Mouse (Mus musculus) heart, embryonic 14.5 days (tissue): Measurements from ENCODE around the gene Htra2. TPM values are rescaled to one million over a fixed set of nuclear protein-coding genes. Genes with fewer than 3 reads are reported as not detected.
A peak's percentile ranks its signal among the peaks of the same experiment; 100 is the strongest.

Source experiments
- ATAC-seq: fragments of 200-750 bp; cut with Nextera tagmentation; 2 replicates; pipeline ENCODE4 v1.8.0; 2017; ENCODE audit warnings: low read depth, moderate TSS enrichment; ENCODE audit not compliant: insufficient number of reproducible peaks, insufficient read depth, low FRiP score
- H3K27ac ChIP-seq, 2 experiments: fragments of 200-500 bp in 1 of 2; fragments of 300-500 bp in 1 of 2; sonication (generic) in 1 of 2; replicated peaks in 1 of 2; 2 replicates each; pipeline ENCODE4 v1.5.1; 2012 to 2014; ENCODE audit warnings: low read depth in 2 of 2, low read length in 2 of 2, control low read depth in 1 of 2, mild to moderate bottlenecking in 1 of 2, mixed read lengths in 1 of 2; ENCODE audit not compliant: control insufficient read depth in 1 of 2, insufficient read depth in 1 of 2
- H3K27me3 ChIP-seq: fragments of 300-500 bp; sonication (generic); 2 replicates; pipeline ENCODE4 v1.6.1; 2014; ENCODE audit warnings: mild to moderate bottlenecking, low read length, control low read depth; ENCODE audit not compliant: control insufficient read depth, insufficient read depth
- H3K36me3 ChIP-seq: fragments of 300-500 bp; sonication (generic); 2 replicates; pipeline ENCODE4 v1.6.1; 2014; ENCODE audit warnings: mild to moderate bottlenecking, control low read depth, low read length, mixed read lengths; ENCODE audit not compliant: control insufficient read depth, insufficient read depth
- H3K4me1 ChIP-seq, 2 experiments: fragments of 200-500 bp in 1 of 2; fragments of 300-500 bp in 1 of 2; sonication (generic) in 1 of 2; 2 replicates each; pipeline ENCODE4 v1.6.1; 2012 to 2014; ENCODE audit warnings: low read length in 2 of 2, control low read depth in 1 of 2, mixed read lengths in 1 of 2; ENCODE audit not compliant: control insufficient read depth in 2 of 2, insufficient read depth in 2 of 2
- H3K4me2 ChIP-seq: fragments of 300-500 bp; sonication (generic); 2 replicates; pipeline ENCODE4 v1.6.1; 2014; ENCODE audit warnings: mild to moderate bottlenecking, low read length
- H3K4me3 ChIP-seq, 2 experiments: fragments of 200-500 bp in 1 of 2; fragments of 300-500 bp in 1 of 2; sonication (generic) in 1 of 2; 2 replicates each; pipeline ENCODE4 v1.5.1; 2012 to 2014; ENCODE audit warnings: low read length in 2 of 2, mild to moderate bottlenecking in 2 of 2, control low read depth in 1 of 2, low read depth in 1 of 2, moderate library complexity in 1 of 2; ENCODE audit not compliant: control insufficient read depth in 1 of 2, insufficient read depth in 1 of 2
- H3K9ac ChIP-seq: fragments of 300-500 bp; sonication (generic); 2 replicates; pipeline ENCODE4 v1.6.1; 2014; ENCODE audit warnings: mild to moderate bottlenecking, low read length
- H3K9me3 ChIP-seq: fragments of 300-500 bp; sonication (generic); 2 replicates; pipeline ENCODE4 v1.6.1; 2016; ENCODE audit warnings: low read length, control low read depth; ENCODE audit not compliant: control insufficient read depth
- WGBS: fragments of 180-500 bp; shearing (Covaris S2); extraction: QIAGEN DNeasy Blood & Tissue Kit; methylation state at CpG from one replicate; pipeline ENCODE4 v1.1.7; 2014; 5-methylcytosine and 5-hydroxymethylcytosine counted together
- polyA plus RNA-seq: library from polyadenylated mRNA; unstranded; fragments of >200 nt; fragmentation: Nextera tagmentation; extraction: Ambion mirVana; gene quantifications from 2 replicates; pipeline ENCODE4 v1.2.1, GENCODE M21; 2014

Htra2 gene
- polyA plus RNA-seq, 1 experiment from 2014 or later = 47.6 TPM

GRCm38 (mm10) chr6:83053136-83053960, 1.7 kb downstream of the Htra2 start:
- 1% methylated on average over 26 of the region's 26 CpGs for WGBS
- Histone ChIP-seq H3K36me3 (peaks cover 42% of the 10 kb centered on the region), H3K4me2 (peak overlapping the region; percentile 84), H3K4me1 (peaks cover 9 to 21% of the 10 kb centered on the region in 2 experiments), H3K9me3 (no peaks in the 10 kb centered on the region), H3K4me3 (peak overlapping the region; percentile 78 to 97), H3K27me3 (0 out of 2 replicates have a peak, but pooled peaks cover 2% of the 10 kb centered on the region), H3K27ac (peak overlapping the region; percentile 25 to 88), H3K9ac (peak overlapping the region; percentile 97)
- ATAC-seq = no peak

GRCm38 (mm10) chr6:83049367-83049766, 5.7 kb downstream of the Htra2 start:
- Histone ChIP-seq H3K9me3 (no peaks in the 10 kb centered on the region), H3K4me3 (no peak overlapping the region), H3K27me3 (0 out of 2 replicates have a peak, but pooled peaks cover 5% of the 10 kb centered on the region), H3K9ac (no peak overlapping the region), H3K4me2 (no peak overlapping the region), H3K27ac (no peak overlapping the region), H3K36me3 (peaks cover 19% of the 10 kb centered on the region), H3K4me1 (peaks cover 10 to 20% of the 10 kb centered on the region in 2 experiments)
- no peak for ATAC-seq
- WGBS = 62% methylated on average over 10 of the region's 10 CpGs

- no peaks in the 10 kb centered on the region for H3K9me3 ChIP-seq
- peak overlapping the region; percentile 52 to 70 for H3K27ac ChIP-seq
- no peaks in the 10 kb centered on the region for H3K36me3 ChIP-seq
- peaks cover 2% of the 10 kb centered on the region; the same call in 1 of the 2 replicates for H3K27me3 ChIP-seq
- H3K4me2 ChIP-seq = no peak overlapping the region
- no peak overlapping the region for H3K9ac ChIP-seq
- peaks cover 16 to 17% of the 10 kb centered on the region in 2 experiments for H3K4me1 ChIP-seq
- WGBS = 12% methylated on average over 9 of the region's 9 CpGs
- ATAC-seq = peak; percentile 72
- H3K4me3 ChIP-seq = no peak overlapping the region
Observed at GRCm38 (mm10) chr6:83044742-83045141, 10.3 kb downstream of the Htra2 start.

GRCm38 (mm10) chr6:83043993-83044392, 11.1 kb downstream of the Htra2 start:
- peaks cover 2% of the 10 kb centered on the region; the same call in 1 of the 2 replicates for H3K27me3 ChIP-seq
- H3K9me3 ChIP-seq = no peaks in the 10 kb centered on the region
- H3K4me2 ChIP-seq = no peak overlapping the region
- no peak overlapping the region for H3K9ac ChIP-seq
- H3K27ac ChIP-seq = peak overlapping the region; percentile 52 to 70; a peak in 3 of 4 replicates
- 92% methylated on average over 5 of the region's 5 CpGs for WGBS
- H3K4me3 ChIP-seq = no peak overlapping the region
- peaks cover 16 to 17% of the 10 kb centered on the region in 2 experiments for H3K4me1 ChIP-seq
- ATAC-seq = no peak
- no peaks in the 10 kb centered on the region for H3K36me3 ChIP-seq

GRCm38 (mm10) chr6:83043561-83043960, 11.5 kb downstream of the Htra2 start:
- Histone ChIP-seq H3K4me2 (no peak overlapping the region), H3K4me3 (no peak overlapping the region), H3K27ac (no peak overlapping the region), H3K27me3 (peaks cover 2% of the 10 kb centered on the region; the same call in 1 of the 2 replicates), H3K9ac (no peak overlapping the region), H3K4me1 (peaks cover 16 to 17% of the 10 kb centered on the region in 2 experiments), H3K9me3 (no peaks in the 10 kb centered on the region), H3K36me3 (no peaks in the 10 kb centered on the region)
- 73% methylated on average over 6 of the region's 6 CpGs for WGBS
- ATAC-seq = no peak

GRCm38 (mm10) chr6:83040601-83041000, 14.5 kb downstream of the Htra2 start:
- peaks cover 17 to 19% of the 10 kb centered on the region in 2 experiments for H3K4me1 ChIP-seq
- H3K27me3 ChIP-seq = no peaks in the 10 kb centered on the region; the same call in 1 of the 2 replicates
- no peaks in the 10 kb centered on the region for H3K9me3 ChIP-seq
- H3K4me2 ChIP-seq = no peak overlapping the region
- no peak overlapping the region for H3K4me3 ChIP-seq
- ATAC-seq = no peak
- no peaks in the 10 kb centered on the region for H3K36me3 ChIP-seq
- WGBS = 80% methylated on average over 5 of the region's 5 CpGs
- H3K9ac ChIP-seq = no peak overlapping the region
- no peak overlapping the region for H3K27ac ChIP-seq

GRCm38 (mm10) chr6:83038496-83039012, 16.5 kb downstream of the Htra2 start:
- Histone ChIP-seq H3K27me3 (no peaks in the 10 kb centered on the region; the same call in 1 of the 2 replicates), H3K9me3 (no peaks in the 10 kb centered on the region), H3K36me3 (no peaks in the 10 kb centered on the region), H3K4me3 (peak overlapping the region; percentile 13 to 22; a peak in 2 of 4 replicates), H3K9ac (no peak overlapping the region; the same call in 1 of the 2 replicates), H3K4me1 (peaks cover 5 to 11% of the 10 kb centered on the region in 2 experiments; a peak in 2 of 4 replicates), H3K27ac (no peak overlapping the region), H3K4me2 (peak overlapping the region; percentile 52)
- 14% methylated on average over 24 of the region's 24 CpGs for WGBS
- 0 out of 2 replicates have a peak, but pooled peaks have one; percentile 22 for ATAC-seq
